Mouse (Mus musculus): ENCODE measurements around the gene Gm10570. TPM values are rescaled to one million over a fixed set of nuclear protein-coding genes. Genes with fewer than 3 reads are reported as not detected.

Gm10570 gene
- polyA plus RNA-seq (2017; shearing (Covaris generic)): not detected

- no peak for ATAC-seq
These were observed at the start of gene Gm10570, which contains the start of gene Fabp3 for GRCm38 (mm10) chr4:130308231-130309081. Gene Gm10570 (minus strand): TSS chr4:130308674. Gene Fabp3 (plus strand): TSS chr4:130308595.

- no peak for ATAC-seq
These were observed 49.5 kb upstream of the Gm10570 start for GRCm38 (mm10) chr4:130357946-130358345.

GRCm38 (mm10) chr4:130352588-130352987 lies 44.1 kb upstream of the Gm10570 start:
- no peak for ATAC-seq

- no peak for ATAC-seq
These were observed 42.4 kb upstream of the Gm10570 start for GRCm38 (mm10) chr4:130350690-130351422.

GRCm38 (mm10) chr4:130349666-130350065 lies 41.2 kb upstream of the Gm10570 start:
- ATAC-seq: no peak

- ATAC-seq: peak; percentile 46
These were observed 33.2 kb upstream of the Gm10570 start for GRCm38 (mm10) chr4:130341691-130342090.

- ATAC-seq: no peak
These were observed 27.4 kb upstream of the Gm10570 start for GRCm38 (mm10) chr4:130335867-130336266.

GRCm38 (mm10) chr4:130327366-130327765 lies 18.9 kb upstream of the Gm10570 start:
- ATAC-seq: no peak

GRCm38 (mm10) chr4:130325446-130325845 lies 17.0 kb upstream of the Gm10570 start:
- no peak for ATAC-seq

- ATAC-seq: no peak
These were observed 15.1 kb upstream of the Gm10570 start for GRCm38 (mm10) chr4:130323607-130324006.

GRCm38 (mm10) chr4:130323165-130323564 lies 14.7 kb upstream of the Gm10570 start:
- no peak for ATAC-seq

GRCm38 (mm10) chr4:130322567-130322966 lies 14.1 kb upstream of the Gm10570 start:
- ATAC-seq: no peak

- ATAC-seq: no peak
These were observed 13.2 kb upstream of the Gm10570 start for GRCm38 (mm10) chr4:130321640-130322039.

- no peak for ATAC-seq
These were observed 11.1 kb upstream of the Gm10570 start for GRCm38 (mm10) chr4:130319564-130319963.

GRCm38 (mm10) chr4:130318122-130318521 lies 9.6 kb upstream of the Gm10570 start:
- no peak for ATAC-seq

- no peak for ATAC-seq
These were observed 8.2 kb upstream of the Gm10570 start for GRCm38 (mm10) chr4:130316691-130317090.

GRCm38 (mm10) chr4:130315771-130316527 lies 7.5 kb upstream of the Gm10570 start:
- ATAC-seq: no peak

GRCm38 (mm10) chr4:130313552-130313951 lies 5.1 kb upstream of the Gm10570 start:
- ATAC-seq: no peak

GRCm38 (mm10) chr4:130312526-130312925 lies 4.1 kb upstream of the Gm10570 start:
- ATAC-seq: no peak

- ATAC-seq: no peak
These were observed 780 bp upstream of the Gm10570 start for GRCm38 (mm10) chr4:130309254-130309653.

GRCm38 (mm10) chr4:130307851-130308230 lies 633 bp downstream of the Gm10570 start:
- no peak for ATAC-seq

- ATAC-seq: no peak
These were observed 1.5 kb downstream of the Gm10570 start for GRCm38 (mm10) chr4:130306796-130307630.
